Mouse (Mus musculus) liver, embryonic 15.5 days (tissue): ENCODE results near the gene Mesd. TPM values are rescaled to one million over a fixed set of nuclear protein-coding genes. Genes with fewer than 3 reads are reported as not detected.

ENCODE experiments used
- ATAC-seq: fragments of 200-750 bp; cut with Nextera tagmentation; 2 replicates; pipeline ENCODE4 v1.8.0; 2017; ENCODE audit warnings: moderate number of reproducible peaks, mild to moderate bottlenecking, moderate library complexity; ENCODE audit not compliant: insufficient read depth
- H3K27ac ChIP-seq: fragments of 300-500 bp; sonication (generic); replicated peaks from 2 replicates; pipeline ENCODE4 v1.5.1; 2015; ENCODE audit warnings: mild to moderate bottlenecking, inconsistent platforms
- H3K27me3 ChIP-seq: fragments of 300-500 bp; sonication (generic); 2 replicates; pipeline ENCODE4 v1.6.1; 2015; ENCODE audit warnings: mild to moderate bottlenecking, inconsistent platforms
- H3K36me3 ChIP-seq: fragments of 300-500 bp; sonication (generic); replicated peaks from 2 replicates; pipeline ENCODE4 v1.6.1; 2015; ENCODE audit warnings: moderate library complexity, mild to moderate bottlenecking, inconsistent platforms
- H3K4me1 ChIP-seq: fragments of 300-500 bp; sonication (generic); replicated peaks from 2 replicates; pipeline ENCODE4 v1.6.1; 2015; ENCODE audit warnings: inconsistent platforms
- H3K4me2 ChIP-seq: fragments of 300-500 bp; sonication (generic); 2 replicates; pipeline ENCODE4 v1.6.1; 2015; ENCODE audit warnings: moderate library complexity, mild to moderate bottlenecking, inconsistent platforms
- H3K4me3 ChIP-seq: fragments of 300-500 bp; sonication (generic); replicated peaks from 2 replicates; pipeline ENCODE4 v1.5.1; 2015; ENCODE audit warnings: mild to moderate bottlenecking, inconsistent platforms
- H3K9ac ChIP-seq: fragments of 300-500 bp; sonication (generic); 2 replicates; pipeline ENCODE4 v1.6.1; 2015; ENCODE audit warnings: moderate library complexity, mild to moderate bottlenecking, inconsistent platforms
- H3K9me3 ChIP-seq: fragments of 300-500 bp; sonication (generic); replicated peaks from 2 replicates; pipeline ENCODE4 v1.6.1; 2016; ENCODE audit warnings: inconsistent platforms
- WGBS: fragments of 180-500 bp; shearing (Covaris S2); methylation state at CpG from one replicate; pipeline ENCODE4 v1.1.7; 2015; ENCODE audit warnings: mixed read lengths; ENCODE audit not compliant: insufficient replicate concordance; 5-methylcytosine and 5-hydroxymethylcytosine counted together
- polyA plus RNA-seq: library from polyadenylated mRNA; unstranded; fragments of >200 nt; fragmentation: Nextera tagmentation; extraction: Ambion mirVana; gene quantifications from 2 replicates; pipeline ENCODE4 v1.2.1, GENCODE M21; 2015

Gene Mesd
- 41.7 and 46.9 TPM in 2 replicates for polyA plus RNA-seq

DNA sequence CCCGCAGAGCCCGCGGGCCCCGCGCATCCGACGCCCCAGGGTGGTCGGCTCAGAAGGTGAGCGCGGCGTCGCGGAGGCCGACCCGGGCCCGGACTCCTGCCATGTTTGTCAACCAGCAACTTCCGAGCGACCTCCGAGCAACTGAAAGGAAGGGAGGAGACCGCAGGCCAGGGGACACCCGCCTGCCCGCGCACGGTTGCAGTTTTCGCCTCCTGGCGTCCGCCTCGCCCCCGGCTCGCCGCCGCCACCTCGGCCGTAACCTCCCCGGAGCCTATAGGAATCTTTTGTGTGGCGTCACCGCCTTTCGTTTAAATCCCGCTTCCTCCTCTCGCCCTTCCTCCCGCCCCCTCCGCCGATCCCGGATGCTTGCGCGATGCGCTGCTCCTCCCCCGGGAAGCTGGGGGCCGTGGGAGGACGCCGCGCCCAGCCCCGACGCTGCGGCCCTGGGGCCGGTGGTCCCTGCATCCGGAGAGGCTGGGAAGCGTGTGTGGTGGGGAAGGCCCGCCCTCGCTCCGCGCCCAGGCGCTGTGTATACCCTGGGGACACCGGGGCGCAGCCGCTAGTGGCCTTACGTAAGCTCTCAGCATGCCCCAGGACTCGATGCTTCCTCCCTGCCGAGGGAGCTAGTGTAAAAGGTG, at the start of gene Mesd, which contains the start of gene Tlnrd1:
TSS of gene Mesd (plus strand) at position 446 of the 638 bp plus-strand sequence.
TSS of gene Tlnrd1 (minus strand) at position 285 of the 638 bp plus-strand sequence.
- Histone ChIP-seq H3K27ac (peak within 1 kb of the TSS; percentile 99), H3K9me3 (no peaks in the 10 kb centered on the region), H3K36me3 (peaks cover 42% of the 10 kb centered on the region), H3K27me3 (no peaks in the 10 kb centered on the region), H3K9ac (peak within 1 kb of the TSS; percentile 99), H3K4me3 (peak within 1 kb of the TSS; percentile 98), H3K4me1 (peaks cover 83% of the 10 kb centered on the region), H3K4me2 (peak within 1 kb of the TSS; percentile 96)
- under 1% methylated on average over 69 of the region's 69 CpGs for WGBS
- peak; percentile 63 for ATAC-seq

DNA sequence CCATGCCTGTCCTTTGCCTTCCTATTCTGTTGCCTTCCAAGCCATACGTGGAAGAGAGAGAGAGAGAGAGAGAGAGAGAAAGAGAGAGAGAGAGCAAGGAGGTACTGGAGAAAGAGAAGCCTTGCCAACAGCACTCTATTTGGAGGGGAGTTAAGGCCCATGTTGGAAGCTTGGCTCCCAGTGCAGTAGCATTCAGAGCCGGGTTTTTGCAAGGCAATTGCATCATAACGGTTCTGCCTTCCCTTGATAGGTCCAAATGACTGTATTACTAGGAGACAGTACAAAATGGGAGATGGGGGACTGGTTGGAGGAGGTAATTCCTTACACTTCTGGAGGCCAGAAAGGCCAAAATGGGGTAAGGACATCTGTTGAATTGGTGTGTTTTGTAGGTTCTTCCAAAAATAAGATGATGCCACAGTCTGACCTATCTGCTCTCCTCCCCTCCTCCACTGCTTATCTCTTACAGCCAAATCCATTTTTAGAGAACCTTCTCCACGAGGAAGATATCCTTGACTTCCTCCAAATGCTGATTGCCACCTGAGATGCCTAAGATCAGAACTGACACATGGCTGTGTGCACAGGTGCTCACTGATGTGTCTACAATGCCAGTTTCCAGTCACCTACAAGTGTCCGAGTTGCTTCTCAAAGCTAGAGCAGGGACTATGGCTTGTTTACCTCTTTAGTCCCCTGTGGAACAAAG, 45.6 kb upstream of the Mesd start:
- H3K9me3 ChIP-seq = no peaks in the 10 kb centered on the region
- no peak overlapping the region for H3K27ac ChIP-seq
- H3K4me3 ChIP-seq = no peak overlapping the region
- ATAC-seq = no peak
- 49% methylated on average over 5 of the region's 5 CpGs for WGBS
- no peaks in the 10 kb centered on the region for H3K27me3 ChIP-seq
- H3K4me1 ChIP-seq = no peaks in the 10 kb centered on the region
- no peaks in the 10 kb centered on the region for H3K36me3 ChIP-seq
- no peak overlapping the region for H3K9ac ChIP-seq
- H3K4me2 ChIP-seq = no peak overlapping the region

DNA sequence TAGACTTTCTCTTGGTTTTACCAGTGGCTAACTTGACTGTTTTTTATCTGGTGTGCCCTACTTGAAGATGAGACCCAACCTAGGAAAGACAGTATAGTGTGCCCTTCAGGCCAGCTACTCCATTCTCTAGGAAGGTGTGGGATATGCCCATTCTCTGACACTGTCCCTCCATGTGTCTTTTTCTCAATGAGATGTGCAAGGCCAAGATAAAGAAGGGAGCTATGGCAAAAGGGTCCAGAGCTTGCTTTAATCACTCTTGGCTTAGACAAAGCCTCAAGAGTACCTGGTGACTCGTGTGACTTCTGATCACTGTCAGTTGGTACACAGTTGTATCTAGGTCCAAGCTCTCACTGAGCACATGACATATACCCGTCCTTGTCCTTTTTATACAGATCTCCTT, 44.2 kb upstream of the Mesd start:
- H3K4me1 ChIP-seq = no peaks in the 10 kb centered on the region
- WGBS = 44% methylated on average over 2 of the region's 2 CpGs
- no peak for ATAC-seq

DNA sequence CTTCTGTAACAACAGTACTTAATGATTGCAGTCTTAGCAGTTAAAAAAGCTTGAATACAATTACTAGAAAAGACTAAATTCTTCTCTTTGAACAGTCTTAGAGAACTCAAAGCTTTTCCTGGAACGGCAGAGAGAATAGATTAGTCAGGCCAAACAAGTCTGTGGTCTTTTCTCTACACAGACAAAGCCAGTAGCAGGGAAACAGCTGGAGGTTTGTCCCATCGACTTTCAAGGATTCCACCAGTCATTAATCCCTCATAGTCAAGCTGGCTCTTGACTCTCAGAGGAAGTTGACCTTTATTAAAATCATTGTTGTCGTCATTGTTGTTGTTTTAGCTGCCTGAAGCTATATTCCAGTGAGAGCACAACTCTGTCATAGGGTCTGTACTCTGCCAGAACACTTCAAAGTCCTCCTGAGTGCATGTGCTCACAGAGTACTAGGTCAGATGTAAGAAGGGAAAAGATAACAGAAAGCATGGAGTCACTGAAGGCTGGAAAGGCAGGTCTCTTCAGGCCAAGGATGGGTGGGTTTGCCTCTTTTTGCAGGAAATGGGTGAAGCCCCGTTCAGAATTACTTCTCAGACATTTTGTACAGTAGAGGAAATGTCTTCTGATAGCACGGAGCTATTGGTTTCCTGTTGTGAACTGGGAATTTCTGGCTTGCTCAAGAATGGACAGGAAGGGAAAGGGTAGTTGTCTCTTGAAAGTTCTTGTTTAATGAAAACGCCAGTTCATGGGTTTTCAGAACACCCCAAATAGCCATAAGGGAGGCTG, 41.6 kb upstream of the Mesd start:
- H3K9me3 ChIP-seq = no peaks in the 10 kb centered on the region
- H3K27me3 ChIP-seq = no peaks in the 10 kb centered on the region
- no peak overlapping the region for H3K4me2 ChIP-seq
- H3K27ac ChIP-seq = no peak overlapping the region
- peaks cover 8% of the 10 kb centered on the region; the same call in 1 of the 2 replicates for H3K4me1 ChIP-seq
- no peak for ATAC-seq
- no peak overlapping the region for H3K4me3 ChIP-seq
- no peak overlapping the region for H3K9ac ChIP-seq
- H3K36me3 ChIP-seq = no peaks in the 10 kb centered on the region
- 20% methylated on average over 6 of the region's 6 CpGs for WGBS

More for the DNA sequence above, 44.2 kb upstream of the Mesd start:
- H3K4me2 ChIP-seq = no peak overlapping the region
- H3K4me3 ChIP-seq = no peak overlapping the region
- H3K36me3 ChIP-seq = no peaks in the 10 kb centered on the region
- no peaks in the 10 kb centered on the region for H3K27me3 ChIP-seq
- no peaks in the 10 kb centered on the region for H3K9me3 ChIP-seq
- H3K27ac ChIP-seq = no peak overlapping the region
- H3K9ac ChIP-seq = no peak overlapping the region

DNA sequence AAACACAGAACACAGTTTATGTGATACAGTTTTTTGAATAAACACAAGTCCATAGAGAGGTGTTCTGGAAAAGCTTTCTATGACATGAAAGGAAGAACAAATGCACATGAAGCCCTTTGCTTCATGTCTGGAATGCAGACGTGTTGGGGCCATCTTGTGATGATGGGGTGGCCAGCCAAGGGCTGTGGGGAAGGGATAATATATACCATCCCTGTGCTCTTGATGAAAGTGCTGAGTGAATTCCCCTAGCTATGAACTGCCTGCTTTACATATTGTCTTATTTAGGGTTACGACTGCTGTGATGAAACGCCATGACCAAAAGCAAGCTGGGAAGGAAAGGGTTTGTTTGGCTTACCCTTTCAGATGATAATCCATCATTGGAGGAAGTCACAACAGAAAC, 39.5 kb upstream of the Mesd start:
- no peaks in the 10 kb centered on the region for H3K9me3 ChIP-seq
- H3K36me3 ChIP-seq = no peaks in the 10 kb centered on the region
- H3K9ac ChIP-seq = no peak overlapping the region
- no peak overlapping the region for H3K27ac ChIP-seq
- WGBS = 64% methylated on average over 3 of the region's 3 CpGs
- ATAC-seq = no peak
- peaks cover 8% of the 10 kb centered on the region; the same call in 1 of the 2 replicates for H3K4me1 ChIP-seq
- no peaks in the 10 kb centered on the region for H3K27me3 ChIP-seq
- no peak overlapping the region for H3K4me3 ChIP-seq
- H3K4me2 ChIP-seq = no peak overlapping the region

DNA sequence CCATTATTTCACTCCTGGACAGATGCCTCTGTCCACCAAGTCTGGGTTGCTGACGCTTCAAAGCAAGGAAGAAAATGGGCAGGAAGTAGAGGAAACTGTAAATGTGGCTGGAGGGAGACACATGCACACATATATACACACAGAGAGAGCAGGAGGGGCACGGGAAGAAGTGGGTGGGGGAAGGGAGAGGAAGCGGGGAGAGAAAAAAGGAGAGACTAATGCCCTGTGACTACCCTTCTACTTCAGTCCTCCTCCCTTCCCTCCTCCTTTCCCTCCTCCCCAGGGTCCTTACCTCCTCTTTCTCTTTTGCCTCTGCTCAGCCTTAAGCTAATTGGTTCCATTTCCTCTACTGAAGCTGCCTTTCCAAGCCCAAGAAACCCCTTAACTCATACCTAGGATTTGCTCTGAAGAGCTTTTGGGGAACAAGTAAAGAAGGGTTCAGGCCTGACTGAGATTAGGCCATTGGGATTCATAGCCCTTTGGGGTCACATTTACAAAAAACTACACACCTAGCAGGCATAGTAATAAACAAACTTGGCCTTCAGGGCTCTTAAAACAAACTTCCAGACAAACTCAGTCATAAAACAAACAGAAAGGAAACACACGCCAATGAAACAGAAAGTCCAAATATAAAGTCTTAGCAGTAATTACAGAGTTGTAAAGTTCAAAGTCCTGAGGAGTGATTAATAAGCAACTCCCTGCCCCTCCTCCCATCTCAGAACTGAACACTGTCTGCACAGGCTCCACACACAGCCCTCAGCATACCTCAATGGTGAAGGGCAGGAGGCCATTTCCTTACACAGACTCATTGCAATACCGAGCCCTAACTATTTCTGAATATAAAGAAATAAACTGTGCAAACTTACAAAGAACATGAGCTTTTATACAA, 36.8 kb upstream of the Mesd start:
- H3K4me1 ChIP-seq = peaks cover 16% of the 10 kb centered on the region; the same call in 1 of the 2 replicates

DNA sequence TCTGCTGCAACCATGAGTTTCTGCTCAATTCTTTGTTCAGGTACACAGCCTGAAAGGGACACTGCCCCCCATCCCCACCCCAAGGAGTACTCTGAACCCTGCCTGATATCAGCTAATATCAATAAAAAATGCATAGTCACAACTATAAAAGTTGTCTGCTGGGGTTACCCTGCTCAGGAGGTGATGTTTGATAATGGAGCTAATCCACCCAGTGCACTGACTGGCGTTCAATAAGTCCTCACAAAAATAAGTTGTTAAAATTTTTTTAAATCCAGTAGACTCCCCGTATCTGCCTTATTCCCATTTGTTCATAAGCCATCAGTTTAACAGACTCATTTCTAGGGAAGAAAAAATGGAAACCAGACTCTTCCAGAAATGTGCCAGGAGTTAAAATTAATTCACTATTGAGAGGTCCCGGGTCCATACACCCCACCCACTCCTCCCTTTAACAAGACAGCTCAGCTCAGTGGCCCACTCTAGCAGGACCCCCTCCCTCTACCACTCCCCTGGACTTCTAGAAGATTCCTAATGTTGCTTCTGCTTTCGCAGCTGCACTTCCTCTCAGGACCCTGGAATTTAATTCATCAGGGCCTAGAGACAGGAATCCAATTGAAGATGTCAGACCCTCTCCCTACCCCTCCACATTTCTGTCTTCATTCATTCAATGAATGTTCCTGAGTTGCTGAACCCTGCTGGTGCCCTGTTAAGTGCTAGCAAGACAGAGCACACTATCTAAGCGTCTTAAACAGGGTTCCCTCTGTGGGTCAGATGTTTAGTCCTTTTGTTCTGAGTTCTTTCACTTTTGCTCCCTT, 32.5 kb upstream of the Mesd start:
- ATAC-seq = no peak
- WGBS = 54% methylated on average over 5 of the region's 5 CpGs
- no peak overlapping the region for H3K27ac ChIP-seq

More for the DNA sequence above, 36.8 kb upstream of the Mesd start:
- no peaks in the 10 kb centered on the region for H3K9me3 ChIP-seq
- no peak overlapping the region for H3K4me3 ChIP-seq
- H3K27me3 ChIP-seq = no peaks in the 10 kb centered on the region
- no peaks in the 10 kb centered on the region for H3K36me3 ChIP-seq
- 33% methylated on average over 5 of the region's 5 CpGs for WGBS
- no peak for ATAC-seq
- H3K27ac ChIP-seq = no peak overlapping the region
- H3K4me2 ChIP-seq = no peak overlapping the region
- H3K9ac ChIP-seq = no peak overlapping the region

DNA sequence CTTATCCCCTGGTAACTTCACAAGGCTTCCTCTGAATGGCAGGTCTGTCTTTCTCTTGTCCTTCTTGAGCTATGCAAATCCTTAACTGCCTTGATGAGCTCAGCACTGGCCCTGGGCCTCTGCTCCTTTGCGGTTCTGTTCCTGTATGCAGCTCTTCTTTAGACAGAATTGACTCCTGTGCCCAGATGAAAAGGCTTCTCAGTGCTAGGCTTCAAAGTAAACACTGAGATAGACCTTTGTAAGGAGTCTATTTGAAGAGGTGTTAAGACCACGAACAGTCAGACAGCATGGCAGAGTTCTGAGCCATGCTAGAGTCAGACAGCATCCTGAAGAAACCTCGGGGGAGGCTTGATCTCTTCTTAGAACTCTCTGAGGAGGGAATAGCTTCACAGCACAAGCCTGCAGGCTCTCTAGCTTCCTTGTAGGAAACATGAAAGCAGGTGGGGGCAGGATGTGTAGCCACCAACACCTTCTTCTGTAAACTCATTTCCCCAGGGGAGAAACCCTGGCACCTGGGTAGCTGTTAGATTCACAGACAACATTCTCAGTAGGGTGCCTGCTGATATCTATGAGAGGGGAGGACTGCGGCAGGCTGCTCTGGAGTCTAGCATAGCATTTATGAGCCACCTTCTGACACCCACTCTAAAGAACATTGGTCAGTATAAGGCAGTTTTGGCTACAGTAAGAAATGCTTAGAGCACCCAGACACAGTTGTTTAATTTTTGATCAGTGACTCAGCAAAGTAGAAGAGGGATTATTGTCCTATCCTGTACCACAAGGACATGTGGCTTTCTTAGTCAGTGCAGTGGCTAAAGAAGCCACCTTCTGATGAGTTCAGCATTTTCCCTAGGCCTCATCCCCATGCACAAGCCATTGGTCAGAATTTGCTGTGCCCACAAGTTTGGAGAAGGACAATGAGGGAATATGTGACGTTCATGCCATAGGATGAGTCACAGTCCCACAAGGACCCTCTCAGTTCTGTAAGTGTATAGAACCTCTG, 31.6 kb upstream of the Mesd start:
- 41% methylated on average over 5 of the region's 5 CpGs for WGBS
- no peak overlapping the region for H3K27ac ChIP-seq

More for the DNA sequence above, 32.5 kb upstream of the Mesd start:
- H3K4me1 ChIP-seq = peaks cover 16% of the 10 kb centered on the region; the same call in 1 of the 2 replicates
- no peak overlapping the region for H3K9ac ChIP-seq
- H3K36me3 ChIP-seq = no peaks in the 10 kb centered on the region
- H3K9me3 ChIP-seq = no peaks in the 10 kb centered on the region
- no peak overlapping the region for H3K4me3 ChIP-seq
- H3K27me3 ChIP-seq = no peaks in the 10 kb centered on the region
- H3K4me2 ChIP-seq = no peak overlapping the region

DNA sequence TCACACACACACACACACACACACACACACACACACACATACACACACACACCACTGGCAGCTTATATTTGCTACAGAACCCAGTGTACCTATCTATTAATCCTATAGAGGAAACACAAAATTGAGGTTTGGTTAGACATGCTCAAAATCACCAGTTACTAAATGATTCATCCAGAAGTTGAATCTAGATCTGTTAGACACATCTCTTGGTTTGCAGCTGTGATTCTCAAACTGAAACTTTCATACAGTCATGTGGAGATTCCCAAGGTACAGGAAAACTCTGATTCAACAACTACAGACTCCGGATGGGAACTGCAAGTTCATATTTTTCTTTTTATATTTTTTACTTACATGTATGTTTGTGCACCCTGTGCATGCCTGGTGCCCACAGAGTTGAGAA, 29.1 kb upstream of the Mesd start:
- H3K4me3 ChIP-seq = no peak overlapping the region
- no peaks in the 10 kb centered on the region for H3K9me3 ChIP-seq
- H3K9ac ChIP-seq = no peak overlapping the region
- peaks cover 8% of the 10 kb centered on the region for H3K4me1 ChIP-seq
- 61% methylated on average over 1 of the region's 1 CpGs for WGBS
- no peaks in the 10 kb centered on the region for H3K36me3 ChIP-seq
- no peak for ATAC-seq
- no peak overlapping the region for H3K4me2 ChIP-seq
- no peak overlapping the region for H3K27ac ChIP-seq
- H3K27me3 ChIP-seq = no peaks in the 10 kb centered on the region

More for the DNA sequence above, 31.6 kb upstream of the Mesd start:
- H3K27me3 ChIP-seq = no peaks in the 10 kb centered on the region
- no peak overlapping the region for H3K4me2 ChIP-seq
- no peak overlapping the region for H3K4me3 ChIP-seq
- H3K36me3 ChIP-seq = no peaks in the 10 kb centered on the region
- H3K4me1 ChIP-seq = peaks cover 8% of the 10 kb centered on the region; the same call in 1 of the 2 replicates
- ATAC-seq = no peak
- H3K9me3 ChIP-seq = no peaks in the 10 kb centered on the region
- no peak overlapping the region for H3K9ac ChIP-seq
